Mouse (Mus musculus) heart, postnatal 0 days (tissue): ENCODE measurements at regions not wholly inside any gene's neighbourhood (a gene's known extent, or its start where the extent isn't known, plus 50 kb on each side); places are given as distances from the start of the nearest gene placed in this dataset.

Experiments used
- ATAC-seq: fragments of 200-750 bp; cut with Nextera tagmentation; 2 replicates; pipeline ENCODE4 v1.8.0; 2017; ENCODE audit warnings: low read depth, moderate number of reproducible peaks, moderate library complexity; ENCODE audit not compliant: insufficient read depth
- DNase-seq: peaks from one replicate; pipeline ENCODE4 v3.0.0-alpha.2; 2016; ENCODE audit warnings: low spot score
- H3K27ac ChIP-seq: fragments of 300-500 bp; sonication (generic); 2 replicates; pipeline ENCODE4 v1.5.1; 2014; ENCODE audit warnings: low read depth, mild to moderate bottlenecking
- H3K27me3 ChIP-seq: fragments of 300-500 bp; sonication (generic); 2 replicates; pipeline ENCODE4 v1.6.1; 2014; ENCODE audit warnings: low read length, mixed read lengths; ENCODE audit not compliant: control insufficient read depth, insufficient read depth
- H3K36me3 ChIP-seq: fragments of 300-500 bp; sonication (generic); replicated peaks from 2 replicates; pipeline ENCODE4 v1.6.1; 2014; ENCODE audit warnings: low read length, mixed read lengths; ENCODE audit not compliant: control insufficient read depth, insufficient read depth
- H3K4me1 ChIP-seq: fragments of 300-500 bp; sonication (generic); 2 replicates; pipeline ENCODE4 v1.6.1; 2014; ENCODE audit warnings: antibody characterized with exemption; ENCODE audit not compliant: control insufficient read depth, insufficient read depth
- H3K4me2 ChIP-seq: fragments of 300-500 bp; sonication (generic); 2 replicates; pipeline ENCODE4 v1.6.1; 2014; ENCODE audit warnings: low read depth, mild to moderate bottlenecking, low read length, moderate library complexity
- H3K4me3 ChIP-seq: fragments of 300-500 bp; sonication (generic); 2 replicates; pipeline ENCODE4 v1.5.1; 2014; ENCODE audit warnings: low read depth, low read length
- H3K9ac ChIP-seq: fragments of 300-500 bp; sonication (generic); replicated peaks from 2 replicates; pipeline ENCODE4 v1.6.1; 2014; ENCODE audit warnings: low read depth, low read length, mixed read lengths
- H3K9me3 ChIP-seq: fragments of 300-500 bp; sonication (generic); replicated peaks from 2 replicates; pipeline ENCODE4 v1.6.1; 2016; ENCODE audit warnings: low read length; ENCODE audit not compliant: control insufficient read depth
- CTCF ChIP-seq: IDR thresholded peaks from 2 replicates; pipeline ENCODE4 v1.5.1; 2016; ENCODE audit warnings: antibody characterized with exemption, control low read depth, low read depth
- EP300 ChIP-seq: IDR thresholded peaks from 2 replicates; pipeline ENCODE4 v1.6.1; 2016; ENCODE audit warnings: antibody characterized with exemption, low read depth
- WGBS: fragments of 180-500 bp; shearing (Covaris S2); extraction: QIAGEN DNeasy Blood & Tissue Kit; methylation state at CpG from one replicate; pipeline ENCODE4 v1.1.7; 2014; 5-methylcytosine and 5-hydroxymethylcytosine counted together

DNA sequence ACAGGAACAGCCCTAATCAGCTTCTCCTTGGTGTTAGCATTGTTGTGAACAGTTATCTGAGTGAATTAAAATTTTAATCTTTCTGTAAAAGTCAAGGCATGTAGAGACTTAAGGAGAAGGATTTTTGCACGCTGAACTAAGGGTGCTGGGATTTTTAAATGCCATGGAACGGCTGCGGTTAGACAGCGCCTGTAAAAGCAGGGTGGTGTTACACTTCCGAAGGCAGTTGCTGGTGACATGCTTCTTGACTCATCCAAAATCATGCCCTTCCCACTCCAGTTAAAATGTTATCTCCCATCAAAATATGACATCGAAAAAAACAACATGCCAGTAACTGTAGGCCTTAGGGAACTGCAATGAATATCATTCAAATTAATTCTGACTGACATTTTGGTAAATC lies 193.8 kb upstream of the Prkd1 start:
- H3K4me1 ChIP-seq: no peaks in the 10 kb centered on the region
- ATAC-seq: no peak

DNA sequence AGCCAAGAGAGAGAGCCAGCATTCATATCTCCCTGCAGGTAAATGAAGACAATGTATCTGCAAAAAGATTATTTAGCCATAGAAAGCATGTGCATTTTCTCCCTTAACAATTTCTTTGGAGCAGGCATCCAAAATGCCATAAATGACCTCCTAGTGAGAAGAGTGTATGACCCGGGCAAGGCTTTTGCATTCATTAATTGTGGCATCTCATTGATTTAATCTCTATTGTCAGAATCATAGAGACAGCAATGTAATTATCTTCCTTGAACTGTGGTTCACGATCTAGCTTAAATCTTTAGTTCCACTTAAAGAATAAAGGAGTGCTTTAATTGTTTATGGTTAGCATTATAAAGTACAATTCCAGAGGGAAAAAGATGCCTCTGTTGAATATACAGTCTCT lies 190.5 kb upstream of the Prkd1 start:
- no peak for DNase-seq
- Histone ChIP-seq H3K27ac (no peak overlapping the region), H3K27me3 (no peaks in the 10 kb centered on the region), H3K36me3 (no peaks in the 10 kb centered on the region), H3K4me3 (no peak overlapping the region), H3K9ac (no peak overlapping the region), H3K4me1 (no peaks in the 10 kb centered on the region), H3K9me3 (no peaks in the 10 kb centered on the region), H3K4me2 (no peak overlapping the region)
- no peak for TF ChIP-seq CTCF
- TF ChIP-seq EP300: no peak
- ATAC-seq: no peak
- 87% methylated on average over 2 of the region's 2 CpGs for WGBS

More for the DNA sequence above, 193.8 kb upstream of the Prkd1 start:
- Histone ChIP-seq H3K4me2 (no peak overlapping the region), H3K9me3 (no peaks in the 10 kb centered on the region), H3K9ac (no peak overlapping the region), H3K27me3 (no peaks in the 10 kb centered on the region), H3K36me3 (no peaks in the 10 kb centered on the region), H3K27ac (no peak overlapping the region), H3K4me3 (no peak overlapping the region)
- no peak for DNase-seq
- TF ChIP-seq EP300 (no peak), CTCF (no peak)
- WGBS: 74% methylated on average over 6 of the region's 6 CpGs

DNA sequence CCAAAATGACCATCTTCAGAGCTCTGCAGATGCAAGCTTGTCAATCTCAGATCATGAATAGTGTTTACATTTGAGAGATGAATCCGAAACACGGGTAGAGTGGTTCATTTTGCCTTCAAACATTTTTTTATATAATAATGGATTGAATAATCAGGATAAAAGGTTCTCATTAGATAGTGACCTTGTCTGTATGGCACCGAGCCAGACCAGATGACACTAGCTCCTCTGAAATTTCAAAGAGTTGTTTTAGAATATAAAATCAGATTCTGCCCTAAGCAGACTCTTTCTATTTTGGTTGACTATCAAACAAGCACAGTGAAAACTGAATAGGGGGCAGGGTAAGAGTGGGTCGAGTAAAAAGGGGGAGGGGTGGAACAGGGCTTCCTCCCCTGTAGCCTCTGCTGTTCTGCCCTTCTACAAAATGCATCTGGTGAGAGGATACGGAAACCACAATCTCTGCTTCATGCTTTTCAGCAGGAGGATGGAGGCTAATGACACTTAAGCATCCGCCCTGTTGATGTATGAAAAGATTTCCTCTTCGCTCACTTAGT lies 159.9 kb upstream of the Prkd1 start:
- no peak overlapping the region for H3K4me3 ChIP-seq
- DNase-seq (no peak), ATAC-seq (no peak)
- no peak overlapping the region for H3K9ac ChIP-seq
- WGBS: 62% methylated on average over 7 of the region's 7 CpGs
- no peaks in the 10 kb centered on the region for H3K4me1 ChIP-seq
- H3K27ac ChIP-seq: no peak overlapping the region
- no peaks in the 10 kb centered on the region for H3K27me3 ChIP-seq
- no peak for TF ChIP-seq EP300
- TF ChIP-seq CTCF: no peak
- no peaks in the 10 kb centered on the region for H3K9me3 ChIP-seq
- H3K4me2 ChIP-seq: no peak overlapping the region
- H3K36me3 ChIP-seq: no peaks in the 10 kb centered on the region

DNA sequence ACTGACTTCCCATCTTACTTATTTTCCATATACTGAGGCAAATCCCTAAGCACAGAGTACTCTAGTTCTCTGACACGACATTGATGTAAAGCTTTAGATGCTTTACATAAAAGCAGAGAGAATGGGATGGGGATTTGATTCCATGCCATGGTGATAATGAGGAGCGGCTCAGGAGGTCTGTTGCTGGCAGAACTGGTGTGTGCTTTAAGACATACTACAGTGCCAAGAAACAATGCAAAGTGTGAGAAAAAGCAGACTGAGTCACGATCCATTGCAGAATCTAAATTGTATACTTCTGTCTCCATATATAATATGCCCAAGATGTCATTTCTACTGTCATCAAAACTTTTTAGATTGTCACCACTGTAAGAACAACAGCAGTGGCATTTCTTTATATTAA lies 155.5 kb upstream of the Prkd1 start:
- Histone ChIP-seq H3K36me3 (no peaks in the 10 kb centered on the region), H3K4me2 (no peak overlapping the region), H3K27me3 (no peaks in the 10 kb centered on the region), H3K9me3 (no peaks in the 10 kb centered on the region), H3K27ac (no peak overlapping the region), H3K4me1 (no peaks in the 10 kb centered on the region), H3K4me3 (no peak overlapping the region), H3K9ac (no peak overlapping the region)
- 46% methylated on average over 3 of the region's 3 CpGs for WGBS
- TF ChIP-seq EP300 (no peak), CTCF (no peak)
- ATAC-seq (no peak), DNase-seq (no peak)

DNA sequence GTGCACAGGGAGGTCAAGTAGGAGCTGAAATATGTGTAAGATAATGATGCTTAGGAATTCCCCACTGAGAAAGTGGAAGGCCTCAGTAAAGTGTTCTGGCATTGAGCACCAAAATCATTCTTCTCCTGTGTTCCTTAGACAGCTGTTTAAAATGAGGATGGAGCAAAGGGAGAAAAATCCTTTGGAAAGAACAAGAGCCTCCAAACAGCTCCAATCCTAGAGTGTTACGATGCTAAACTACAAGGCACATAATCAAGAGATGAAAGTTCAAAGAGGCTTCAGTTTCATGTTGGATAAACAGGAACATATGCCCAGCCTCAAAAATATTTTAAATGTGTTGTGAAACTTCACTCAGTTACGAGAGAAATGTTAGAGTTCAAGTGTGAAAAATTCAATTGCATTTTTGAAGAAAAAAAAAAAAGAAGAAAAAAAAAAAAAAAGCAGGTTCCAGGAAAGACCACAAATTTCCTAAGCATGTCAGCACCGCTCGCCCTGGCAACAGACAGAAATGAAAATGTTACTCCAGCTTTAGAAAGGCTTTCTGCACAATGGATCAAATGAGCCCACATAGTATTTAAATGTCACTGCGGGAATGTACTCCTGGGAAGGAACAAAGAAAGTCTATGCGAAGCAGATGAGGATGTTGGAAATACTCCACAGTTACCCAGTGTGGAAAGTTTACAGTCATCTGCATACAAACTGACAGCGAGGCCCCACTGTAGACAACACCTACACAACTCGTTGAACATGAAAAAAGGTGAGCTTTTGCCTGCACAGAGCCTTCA lies 116.5 kb upstream of the Prkd1 start:
- Histone ChIP-seq H3K4me3 (no peak overlapping the region), H3K9me3 (no peaks in the 10 kb centered on the region), H3K4me1 (no peaks in the 10 kb centered on the region), H3K36me3 (no peaks in the 10 kb centered on the region), H3K27me3 (no peaks in the 10 kb centered on the region), H3K27ac (no peak overlapping the region), H3K9ac (no peak overlapping the region), H3K4me2 (no peak overlapping the region)
- WGBS: 70% methylated on average over 8 of the region's 8 CpGs
- ATAC-seq (no peak), DNase-seq (no peak)
- TF ChIP-seq EP300: no peak
- no peak for TF ChIP-seq CTCF

DNA sequence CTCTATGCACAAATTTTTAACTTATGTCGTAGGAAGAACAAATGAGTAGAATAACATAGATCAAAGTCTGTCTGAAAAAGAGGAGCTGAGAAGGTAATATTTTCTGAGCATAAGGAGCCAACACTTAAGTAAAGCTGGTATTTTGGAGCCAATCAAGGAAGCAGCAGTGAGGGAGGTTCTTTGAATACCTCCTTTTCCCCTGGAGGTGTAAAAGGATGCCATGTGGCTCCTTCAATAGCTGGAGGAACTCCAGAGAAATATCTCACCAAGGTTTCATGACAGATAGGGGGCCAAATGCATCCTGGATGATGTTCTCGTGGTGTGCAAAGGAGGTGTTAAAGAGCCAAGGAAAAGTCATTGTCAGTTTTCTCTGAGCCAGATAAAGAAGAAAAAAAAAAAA lies 115.6 kb upstream of the Prkd1 start:
- Histone ChIP-seq H3K27me3 (no peaks in the 10 kb centered on the region), H3K9ac (no peak overlapping the region), H3K36me3 (no peaks in the 10 kb centered on the region), H3K27ac (no peak overlapping the region), H3K4me3 (no peak overlapping the region), H3K4me2 (no peak overlapping the region), H3K4me1 (no peaks in the 10 kb centered on the region), H3K9me3 (no peaks in the 10 kb centered on the region)
- TF ChIP-seq EP300 (no peak), CTCF (no peak)
- DNase-seq: no peak
- 61% methylated on average over 2 of the region's 2 CpGs for WGBS
- no peak for ATAC-seq
